Mouse (Mus musculus) neural tube, embryonic 10.5 days (tissue): ENCODE measurements around the gene Fam102a.

Experiments
- DNase-seq: peaks from one replicate; pipeline ENCODE4 v3.0.0-alpha.2; 2017; ENCODE audit warnings: low spot score; ENCODE audit errors: extremely low spot score

The Fam102a gene

DNA sequence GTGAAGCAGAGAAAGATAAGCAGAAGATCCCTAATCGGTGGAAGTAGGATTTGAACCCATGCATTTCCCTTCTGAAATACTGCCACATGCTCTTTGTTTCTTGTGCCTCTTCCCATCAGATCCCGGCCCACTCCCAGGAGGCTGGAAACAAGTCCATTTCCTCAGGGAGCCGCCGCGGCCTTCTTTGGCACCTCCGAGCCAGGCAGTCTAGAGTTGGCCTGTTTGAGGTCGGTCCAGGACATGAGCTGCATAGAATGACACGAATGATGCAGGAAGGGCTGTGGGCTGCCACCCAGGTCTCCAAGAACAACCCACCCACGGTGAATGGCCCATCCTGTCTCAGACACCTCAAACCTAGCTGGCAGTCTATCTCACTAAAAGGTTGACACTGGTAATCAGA is 41.4 kb downstream of the Fam102a start:
- DNase-seq, result no peak

DNA sequence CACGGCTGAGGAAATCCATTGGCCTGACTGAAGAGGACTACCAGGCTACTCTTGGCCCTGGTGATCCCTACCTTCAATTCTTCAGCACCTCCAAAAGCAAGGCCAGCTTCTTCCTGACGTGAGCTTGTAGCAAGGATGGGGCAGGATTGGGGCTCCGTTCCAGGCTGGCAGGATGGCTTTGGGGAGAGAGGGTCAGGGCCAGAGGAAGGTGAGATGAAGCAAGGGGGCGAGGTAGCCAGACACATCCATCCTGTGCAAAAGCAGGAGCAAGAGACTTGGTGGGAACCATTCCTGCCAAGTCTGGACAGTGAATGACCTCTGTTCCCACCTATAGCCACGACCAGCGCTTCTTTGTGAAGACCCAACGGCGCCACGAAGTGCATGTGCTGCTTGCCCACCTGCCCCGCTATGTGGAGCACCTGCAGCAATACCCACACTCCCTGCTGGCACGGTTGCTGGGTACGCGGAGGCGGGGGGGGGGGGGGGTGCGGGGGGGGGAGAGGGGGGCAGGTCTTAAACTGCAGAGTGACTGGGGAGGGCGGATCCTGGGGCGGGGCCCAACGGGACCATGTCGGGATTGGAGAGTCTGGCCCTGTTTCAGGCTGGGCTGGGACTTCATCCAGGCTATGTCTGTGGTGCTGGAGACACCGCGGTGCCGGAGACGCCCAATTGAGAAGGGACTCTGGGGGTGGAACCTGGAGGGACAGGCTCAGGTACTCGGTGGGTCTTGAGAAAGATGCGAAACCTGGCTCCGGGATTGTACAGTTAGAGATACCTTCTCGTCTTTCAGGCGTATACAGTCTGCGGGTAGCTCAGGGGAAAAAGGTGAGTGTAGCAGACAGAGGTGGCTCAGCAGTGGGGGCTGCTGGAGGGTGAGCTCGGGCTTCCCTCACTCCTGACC is 43.3 kb downstream of the Fam102a start:
- DNase-seq, result no peak

DNA sequence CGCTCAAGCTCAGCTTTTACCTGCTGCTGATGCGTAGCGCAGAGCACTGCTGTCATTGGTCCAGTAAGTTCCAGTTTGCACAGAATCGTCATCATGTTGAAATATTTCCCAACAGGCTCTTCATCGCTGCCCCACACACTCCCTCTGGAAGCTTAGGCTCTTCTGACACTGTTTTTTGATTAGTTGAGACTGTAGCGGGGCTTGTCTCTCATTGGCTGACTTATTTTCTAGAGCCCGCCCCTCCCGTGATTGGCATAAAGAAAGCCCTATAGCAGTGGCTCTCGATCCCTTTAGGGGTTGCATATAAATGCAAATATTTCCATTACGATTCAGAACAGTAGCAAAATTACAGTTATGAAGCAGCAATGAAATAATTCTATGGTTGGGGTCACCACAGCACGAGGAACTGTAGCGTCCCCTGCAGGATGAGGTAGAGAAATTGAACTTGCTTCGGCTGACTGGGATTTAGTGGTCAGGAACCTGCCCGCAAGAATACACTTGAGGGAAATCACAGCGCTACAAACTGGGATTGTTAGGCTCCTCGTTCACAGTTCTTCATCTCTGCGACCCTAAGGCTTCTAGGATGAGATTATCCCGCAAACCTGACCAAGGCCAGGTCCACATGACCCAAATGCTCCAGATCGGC is 46.4 kb downstream of the Fam102a start:
- DNase-seq, result peak; percentile 44

DNA sequence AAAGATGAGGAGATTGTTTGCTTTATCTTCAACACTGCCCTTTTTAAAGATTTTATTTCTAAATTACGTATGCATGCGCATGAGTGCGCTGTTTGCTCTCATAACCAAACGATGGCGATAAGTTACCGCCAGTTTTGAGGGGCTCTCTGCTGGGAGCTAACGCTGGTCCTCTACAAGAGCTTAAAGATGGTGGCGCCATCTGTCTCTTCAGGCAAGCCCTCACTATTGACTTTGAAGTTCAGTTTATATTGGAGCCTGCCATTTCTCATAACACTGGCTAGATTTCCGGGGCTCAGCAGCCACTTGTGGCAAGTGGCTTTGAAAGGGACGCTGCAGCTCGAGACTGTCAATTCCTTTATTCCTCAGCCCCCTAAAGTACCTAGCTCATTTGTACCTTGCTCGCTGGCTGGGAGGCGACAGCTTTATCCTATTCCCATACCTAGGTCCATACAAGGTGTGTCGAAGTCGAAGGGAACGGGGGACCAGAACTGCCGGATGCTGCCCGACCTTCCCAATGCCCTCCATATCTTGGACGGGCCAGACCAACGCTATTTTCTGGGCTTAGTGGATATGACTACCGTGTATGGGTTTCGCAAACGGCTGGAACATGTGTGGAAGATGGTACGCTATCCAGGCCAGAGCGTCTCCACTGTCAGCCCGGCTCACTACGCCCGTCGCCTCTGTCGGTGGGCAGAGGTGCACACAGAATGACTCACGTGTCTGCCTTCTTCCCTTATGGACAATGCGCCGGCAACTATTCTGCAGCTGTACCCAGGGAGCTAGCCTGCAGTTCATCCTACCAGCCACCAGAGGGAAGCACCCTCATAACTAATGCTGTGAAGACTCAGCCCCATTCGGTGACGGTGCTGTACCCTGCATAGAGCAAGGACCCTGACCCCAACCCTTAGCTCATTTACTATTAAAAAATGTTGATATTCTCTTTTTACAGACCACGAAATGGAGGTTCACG is 48.0 kb downstream of the Fam102a start:
- DNase-seq, result peak; percentile 82

DNA sequence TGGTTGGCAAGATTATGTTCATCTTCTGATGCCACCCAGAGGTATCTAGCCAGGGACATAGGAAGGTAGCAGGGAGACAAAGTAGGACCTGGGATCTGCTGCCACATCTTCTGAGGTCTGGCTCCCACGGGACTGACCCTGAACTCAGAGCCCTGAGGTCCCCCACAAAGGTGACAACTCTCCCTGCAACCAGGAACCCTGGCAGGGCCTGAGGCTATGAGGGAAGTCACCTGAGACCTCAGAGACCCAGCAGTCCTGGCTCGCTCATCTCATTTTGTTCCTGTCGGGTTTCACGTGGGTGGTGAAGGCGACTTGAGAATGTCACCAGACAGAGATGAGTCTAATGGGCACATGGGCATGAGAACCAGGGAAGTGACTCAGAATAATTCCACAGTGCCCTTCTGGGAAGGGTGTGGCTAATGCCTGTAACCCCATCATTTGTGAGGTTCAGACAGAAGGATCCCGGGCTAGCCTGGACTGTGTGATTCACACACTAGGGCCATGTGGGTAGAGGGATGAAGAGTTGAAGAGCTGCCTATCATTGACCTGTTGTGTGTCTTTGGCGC is 50.1 kb downstream of the Fam102a start:
- DNase-seq, result no peak

DNA sequence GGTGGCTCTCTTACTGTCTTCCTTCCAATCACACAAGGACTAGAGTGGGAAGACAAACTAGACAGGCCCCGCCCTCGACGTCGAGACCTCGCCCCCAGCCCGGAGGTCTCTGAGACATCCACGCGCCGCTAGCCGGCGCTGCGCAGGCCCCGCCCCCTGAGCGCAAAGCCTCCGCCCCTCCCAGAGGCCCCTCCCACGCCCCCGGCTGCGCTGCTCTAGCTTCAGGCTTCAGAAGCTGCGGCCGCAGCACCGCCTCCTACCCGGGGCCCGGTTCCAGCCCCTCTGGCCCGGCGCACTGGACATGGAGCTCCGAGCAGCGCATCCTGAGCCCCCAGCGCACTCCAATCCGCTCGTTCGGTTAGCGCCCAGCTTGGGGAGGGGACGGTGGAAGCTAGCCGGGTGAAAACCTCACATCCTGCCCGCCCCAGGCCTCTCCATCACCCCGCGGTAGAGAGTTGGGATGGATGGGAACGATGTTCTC is 51.8 kb downstream of the Fam102a start, which contains the start of gene St6galnac4:
Gene St6galnac4, plus strand, starts transcription at position 225 of the 481 bp plus-strand sequence.
- DNase-seq, result peak; percentile 93

DNA sequence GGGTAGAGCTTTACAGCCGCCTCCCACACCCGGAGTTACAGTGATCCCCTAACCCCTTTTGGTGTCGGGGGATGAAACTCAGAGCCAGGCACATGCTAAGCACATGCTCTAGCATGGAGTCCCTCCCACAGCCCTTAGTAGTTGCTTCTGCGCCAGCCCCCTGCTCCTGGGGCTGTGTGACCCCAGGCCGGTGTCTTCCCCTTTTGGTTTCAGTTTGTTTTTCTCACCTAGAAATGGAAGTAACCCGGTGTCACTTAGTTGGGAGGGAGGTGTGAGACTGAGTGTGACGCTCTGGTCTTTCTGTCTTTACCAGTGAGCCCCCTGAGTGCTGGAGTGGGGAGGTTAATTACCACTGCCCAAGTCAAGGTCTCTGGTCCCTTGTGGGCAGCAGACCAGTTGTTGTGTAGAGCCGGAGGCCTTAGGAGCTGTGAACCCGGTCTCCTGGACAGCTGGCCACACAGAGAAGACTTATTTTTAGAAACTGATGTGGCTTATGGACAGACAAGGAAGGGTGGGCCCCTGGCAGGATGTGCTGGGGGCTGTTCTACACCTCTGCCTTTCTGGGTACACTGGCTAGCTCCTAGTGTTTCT is 52.7 kb downstream of the Fam102a start:
- DNase-seq, result no peak

DNA sequence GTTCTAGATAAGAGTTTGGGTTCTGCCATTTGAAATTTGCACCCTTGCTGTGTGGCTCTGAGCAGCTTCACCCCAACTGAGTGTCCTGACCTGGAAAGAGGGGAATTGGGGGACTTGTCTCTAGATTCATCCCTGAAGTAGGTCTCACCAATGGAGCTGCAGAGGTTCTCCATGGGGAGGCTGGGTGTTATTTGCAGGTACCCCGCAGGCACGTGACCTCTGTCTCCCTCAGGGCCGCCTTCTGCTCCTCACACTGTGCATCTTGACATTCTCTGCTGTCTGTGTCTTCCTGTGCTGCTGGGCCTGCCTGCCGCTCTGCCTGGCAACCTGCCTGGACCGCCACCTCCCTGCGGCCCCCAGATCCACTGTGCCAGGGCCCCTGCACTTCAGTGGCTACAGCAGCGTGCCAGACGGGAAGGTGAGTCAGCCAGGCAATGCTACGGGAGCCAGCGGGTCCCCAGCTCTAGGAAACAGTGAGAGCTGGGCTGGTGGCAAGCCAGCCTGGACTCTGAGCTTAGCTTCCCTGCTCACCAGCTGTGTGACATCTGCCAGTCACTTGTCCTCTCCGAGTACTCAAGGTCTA is 54.2 kb downstream of the Fam102a start:
- no peak for DNase-seq

DNA sequence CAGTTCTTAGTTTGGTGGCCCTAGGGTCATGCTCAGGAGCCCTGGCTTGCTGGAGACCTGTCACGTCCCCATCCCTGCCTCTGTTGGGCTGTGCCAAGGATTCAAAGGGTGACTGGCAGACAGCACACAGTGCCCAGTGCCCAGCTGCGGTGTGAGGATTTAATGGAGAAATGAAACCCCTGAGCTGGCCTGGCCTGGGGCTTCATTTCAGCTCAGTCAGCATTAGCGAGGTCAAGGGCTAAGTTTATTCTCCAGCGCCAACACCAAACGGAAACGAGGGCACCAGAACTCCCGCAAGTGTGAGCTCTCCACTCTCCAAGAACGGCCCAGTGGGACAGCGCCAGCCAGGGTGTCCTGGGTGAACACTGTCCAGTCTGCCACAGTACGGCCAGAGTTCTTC is 55.1 kb downstream of the Fam102a start:
- DNase-seq, result no peak

DNA sequence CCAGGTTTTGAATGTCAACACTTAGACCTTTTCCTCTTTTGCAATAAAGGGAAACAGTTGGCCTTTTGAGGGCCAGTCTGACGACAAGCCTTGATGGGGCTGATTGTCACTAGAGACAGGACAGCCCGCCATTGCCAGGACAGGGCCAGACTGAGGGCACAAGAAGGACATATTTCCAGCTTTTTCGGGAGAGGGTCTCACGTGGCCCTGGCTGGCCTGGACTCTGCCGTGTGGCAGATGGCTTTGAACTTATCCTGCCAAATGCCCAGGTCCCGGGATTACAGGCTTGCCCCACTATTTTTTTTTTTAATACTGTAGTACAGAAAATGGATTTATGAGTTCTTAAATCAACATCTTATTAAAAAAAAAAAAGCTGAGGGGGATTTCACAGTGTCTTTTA is 56.1 kb downstream of the Fam102a start:
- no peak for DNase-seq

DNA sequence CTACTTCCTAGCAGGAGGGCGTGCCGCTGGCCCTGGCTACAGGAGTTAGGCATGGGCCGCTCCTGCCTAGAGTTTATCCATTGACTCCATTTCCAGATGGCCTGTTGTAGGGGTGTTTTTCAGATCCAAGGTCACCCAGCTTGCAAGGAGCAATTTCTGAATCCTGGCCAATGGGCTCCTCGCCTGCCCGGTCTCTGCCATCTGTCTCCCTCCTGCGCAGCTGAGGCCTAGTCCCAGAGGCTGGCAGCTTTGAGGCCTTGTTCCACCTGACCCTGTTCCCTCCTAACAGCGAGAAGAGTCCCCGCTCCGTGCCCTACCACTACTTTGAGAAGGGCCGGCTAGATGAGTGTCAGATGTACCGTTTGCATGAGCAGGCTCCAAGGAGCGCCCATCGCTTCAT is 61.6 kb downstream of the Fam102a start:
- no peak for DNase-seq

DNA sequence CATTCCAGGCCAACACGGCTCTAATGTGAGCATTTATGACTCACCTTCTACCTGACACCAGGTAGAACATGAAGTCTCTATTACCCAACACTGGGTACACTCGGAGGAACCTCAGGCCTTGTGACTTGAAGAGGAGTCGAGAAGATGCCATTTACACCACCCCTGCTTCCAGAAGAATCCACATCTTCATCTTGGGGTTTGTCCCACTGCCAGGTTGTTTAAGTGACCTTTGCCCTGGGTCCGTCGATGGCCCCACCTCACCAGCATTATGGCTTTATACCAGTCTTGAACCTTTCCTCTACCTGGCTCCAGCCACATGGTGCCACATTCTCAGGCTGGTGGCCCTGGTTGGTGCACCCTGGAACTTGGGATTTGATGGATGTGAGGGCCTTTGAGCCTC is 62.1 kb downstream of the Fam102a start:
- no peak for DNase-seq

DNA sequence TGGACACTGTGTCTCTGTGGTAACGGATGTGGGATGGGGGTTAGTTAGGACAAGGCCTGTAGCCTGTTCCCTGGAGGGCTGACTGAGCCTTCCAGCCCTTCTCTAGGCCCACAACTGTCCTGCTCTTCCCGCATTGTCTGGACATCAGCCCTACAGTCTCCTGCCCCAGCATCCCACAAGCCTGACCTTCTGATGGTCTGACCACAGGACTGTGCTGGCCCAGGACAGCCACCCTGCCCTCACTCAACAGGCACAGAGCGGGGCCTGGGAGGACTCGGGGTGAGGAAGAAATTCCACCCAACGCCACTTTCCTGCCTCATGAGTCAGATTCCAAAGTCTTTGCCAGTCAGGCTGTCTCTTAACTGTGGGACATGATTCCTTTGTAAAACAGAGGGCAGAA is 62.6 kb downstream of the Fam102a start:
- DNase-seq, result no peak

DNA sequence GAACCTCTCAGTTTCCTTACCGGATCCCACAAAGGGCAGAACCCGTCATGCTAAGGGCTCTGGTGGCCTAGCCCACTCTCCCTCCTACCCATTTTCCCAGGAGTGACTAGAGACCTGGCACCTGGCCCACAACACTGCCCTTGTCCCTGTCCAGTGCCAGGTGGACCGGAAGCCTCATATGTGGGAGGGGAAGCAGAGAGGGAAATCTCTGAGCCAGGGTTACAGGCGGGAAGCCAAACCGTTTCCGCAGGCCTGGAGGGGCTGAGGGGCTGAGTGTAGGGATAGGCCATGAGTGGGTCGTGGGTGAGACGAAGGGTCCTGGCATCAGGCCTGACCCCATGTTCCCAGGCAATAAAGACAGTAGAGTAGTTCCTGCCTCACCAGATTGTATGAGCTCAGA is 63.4 kb downstream of the Fam102a start:
- DNase-seq, result no peak

DNA sequence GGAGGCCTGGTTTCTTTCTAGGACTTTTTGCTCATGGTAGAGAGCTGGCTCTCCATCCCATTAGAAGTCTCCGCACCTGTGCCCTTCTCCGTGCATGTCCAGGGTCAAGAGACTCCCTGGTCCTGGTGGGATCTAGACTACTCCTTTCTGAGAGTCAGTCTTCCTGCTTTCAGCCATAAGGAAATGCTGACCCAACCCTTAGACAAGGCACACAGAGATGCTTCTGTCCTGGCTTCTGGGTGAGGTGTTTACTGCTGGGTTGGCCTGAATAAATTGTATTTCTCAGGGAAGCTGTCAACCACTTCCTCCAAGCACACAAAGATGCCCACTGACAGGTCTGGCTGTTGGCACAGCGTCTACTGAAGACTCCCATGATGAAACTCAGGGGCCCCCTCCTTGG is 64.3 kb downstream of the Fam102a start, which contains the start of gene St6galnac6:
Gene St6galnac6, plus strand, starts transcription at position 301 of the 400 bp plus-strand sequence.
- no peak for DNase-seq

DNA sequence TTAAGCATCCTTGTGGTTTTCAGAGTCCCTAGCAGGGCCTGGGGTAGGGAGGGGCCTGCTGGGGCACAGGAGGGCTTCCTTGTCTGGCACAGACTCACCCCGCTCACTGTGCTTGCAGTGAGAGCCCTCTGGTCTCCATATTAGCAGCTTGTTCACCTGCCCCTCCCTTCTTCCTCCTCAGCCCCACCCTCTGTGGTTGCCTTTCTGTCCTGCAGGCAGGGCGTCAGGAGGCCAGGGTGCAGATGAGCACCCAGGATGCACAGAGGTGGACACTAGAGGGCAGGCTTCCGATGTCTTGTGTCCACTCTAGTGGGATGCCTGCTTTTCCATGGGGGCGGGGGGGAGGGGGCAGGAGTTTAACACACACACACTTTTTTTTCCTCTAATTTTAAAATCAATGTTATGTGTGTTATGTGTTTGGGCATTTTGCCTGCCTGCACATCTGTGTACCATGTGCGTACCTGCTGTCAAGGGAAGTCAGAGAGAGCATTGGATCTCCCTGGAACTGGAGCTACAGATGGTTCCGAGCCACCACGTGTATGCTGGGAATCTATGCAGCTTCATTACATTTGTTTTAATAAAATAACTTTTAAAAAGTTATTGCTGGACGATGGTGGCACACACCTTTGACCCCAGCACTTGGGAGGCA is 66.4 kb downstream of the Fam102a start:
- no peak for DNase-seq

DNA sequence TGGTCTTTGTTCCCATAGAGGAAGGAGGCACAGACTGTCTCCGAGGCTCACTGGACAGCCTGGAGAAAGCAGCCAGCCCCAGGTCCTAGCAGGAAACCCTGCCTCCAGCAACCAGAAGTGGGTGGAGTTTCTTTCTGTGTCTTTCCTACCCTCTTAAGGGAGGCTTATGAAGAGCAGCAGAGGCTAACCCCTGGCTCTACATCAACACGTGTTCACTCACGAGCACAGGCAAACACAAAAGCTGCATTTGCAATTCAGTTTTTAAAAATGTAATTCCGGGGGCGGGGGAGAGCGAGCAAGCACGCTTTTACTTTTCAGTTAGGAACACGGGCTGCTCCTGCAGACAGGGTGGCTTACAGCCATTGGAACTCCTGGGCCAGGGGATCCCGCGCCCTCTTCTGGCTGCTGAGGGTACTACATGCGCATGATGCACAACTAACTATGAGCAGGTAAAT is 67.5 kb downstream of the Fam102a start:
- DNase-seq, result peak; percentile 92

DNA sequence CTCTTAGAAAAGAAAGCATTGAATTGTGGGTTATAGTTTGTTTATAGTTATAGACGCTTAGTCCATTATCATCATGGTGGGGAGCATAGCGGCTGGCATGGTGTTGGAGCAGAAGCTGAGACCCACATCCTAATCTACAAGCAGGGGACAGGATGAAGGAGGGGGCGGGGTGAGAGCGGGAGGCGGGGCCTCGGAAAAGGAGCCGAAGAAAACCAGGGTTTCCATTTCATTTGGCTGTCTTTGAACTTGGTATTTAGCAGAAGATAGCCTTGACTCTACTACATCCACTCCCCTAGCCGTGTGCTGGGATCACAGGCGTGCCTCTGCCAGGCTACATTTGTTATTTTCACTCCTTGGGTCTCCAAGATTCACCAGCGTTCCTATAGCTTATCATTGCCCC is 69.5 kb downstream of the Fam102a start:
- no peak for DNase-seq
